11 mouse cellular contexts compared by ENCODE assay signal in genomic region chr4:95443854-95444811, GRCm38 (mm10).
DNase-seq lines count a peak whose midpoint lies in the region; ATAC-seq and TF ChIP-seq lines count a peak whose summit lies in the region.
"Had no signal": no experiment of that assay in that cellular context is flagged by ENCODE, and none has a peak within 500 bp of the region (broad histone marks: within the 10 kb centered on the region; RNA-seq: fewer than 3 reads in every experiment).

No protein-coding gene starts in this region.

- H3K4me2 ChIP-seq in kidney, postnatal 0 days (ENCODE audit: low read length): no peak overlapping the region

- no peaks in the 10 kb centered on the region for H3K27me3 ChIP-seq in kidney, postnatal 0 days (ENCODE audit: insufficient read depth, low read length)

- H3K27ac ChIP-seq in kidney, postnatal 0 days: peak overlapping the region; percentile 75
- H3K27ac ChIP-seq in gastrocnemius, adult 2 months: no peak overlapping the region

- WGBS in kidney, postnatal 0 days: 32% methylated on average over 12 of the region's 12 CpGs

- H3K4me3 ChIP-seq in kidney, postnatal 0 days (replicated peaks; ENCODE audit: low read depth, low read length): no peak overlapping the region
- H3K4me3 ChIP-seq in gastrocnemius, adult 2 months: no peak overlapping the region
- H3K4me3 ChIP-seq: erythroblast, embryonic 14.5 days had no signal

- no peaks in the 10 kb centered on the region for H3K36me3 ChIP-seq in kidney, postnatal 0 days (ENCODE audit: insufficient read depth, low read length)

- peak; percentile 31 for DNase-seq in R1 (ENCODE audit: low read depth, low spot score)
- DNase-seq in forelimb bud, embryonic 11.5 days (ENCODE audit: low read depth, low spot score): peak; percentile 24
- DNase-seq in kidney, postnatal 0 days (ENCODE audit: low spot score): peak; percentile 70
- peak; percentile 41 to 54 for DNase-seq in lung, postnatal 4 days
- no peak for DNase-seq in thymus, postnatal 14 days
- DNase-seq in retina, embryonic 14.5 days (ENCODE audit: low spot score): no peak
- no peak for DNase-seq in gastrocnemius, adult 2 months
- DNase-seq: adrenal gland, postnatal 36 days; cerebellum, adult 9-11 months; gastrocnemius, postnatal 14 days had no signal

- no peaks in the 10 kb centered on the region for H3K9me3 ChIP-seq in kidney, postnatal 0 days (replicated peaks; ENCODE audit: low read length)

- TF ChIP-seq CTCF in kidney, postnatal 0 days (IDR thresholded peaks at IDR 0.05; ENCODE audit: low read depth): no peak
- TF ChIP-seq CTCF in gastrocnemius, adult 2 months (IDR thresholded peaks at IDR 0.05): no peak

- no peaks in the 10 kb centered on the region for H3K4me1 ChIP-seq in kidney, postnatal 0 days (replicated peaks; ENCODE audit: insufficient read depth, low read length)

- ATAC-seq in kidney, postnatal 0 days (replicated peaks; ENCODE audit: low FRiP score, low read depth): peak; percentile 94

- H3K9ac ChIP-seq in kidney, postnatal 0 days (ENCODE audit: low read depth, low read length): no peak overlapping the region

- intact Hi-C loops in gastrocnemius, adult 2 months (cut with DNase I): no loop called here

Comparison
In these comparisons a context has a peak if more than half of its experiments do, and no peak if none do; other contexts are left out.
1. DNase-seq: peak in R1 (single experiment), forelimb bud, embryonic 11.5 days (single experiment), kidney, postnatal 0 days (single experiment) and lung, postnatal 4 days (2 of 2); none in thymus, postnatal 14 days (single experiment), retina, embryonic 14.5 days (single experiment) and gastrocnemius, adult 2 months (single experiment).